15 mouse cellular contexts compared by ENCODE assay signal in genomic region chr8:88620931-88621330, GRCm38 (mm10). TPM values are rescaled to one million over a fixed set of nuclear protein-coding genes. Genes with fewer than 3 reads are reported as not detected.
A peak's percentile ranks its signal among the peaks of the same experiment; 100 is the strongest.
DNase-seq lines count a peak whose midpoint lies in the region; ATAC-seq and TF ChIP-seq lines count a peak whose summit lies in the region.
"Had no signal": no experiment of that assay in that cellular context is flagged by ENCODE, and none has a peak within 500 bp of the region (broad histone marks: within the 10 kb centered on the region; RNA-seq: fewer than 3 reads in every experiment).

No protein-coding gene starts in this region.

- no peak overlapping the region for H3K4me2 ChIP-seq in forebrain, embryonic 13.5 days
- H3K4me2 ChIP-seq in forebrain, embryonic 11.5 days (ENCODE audit: low read depth, low read length, severe bottlenecking), result no peak overlapping the region
- H3K4me2 ChIP-seq in heart, embryonic 15.5 days, result 0 out of 2 replicates have a peak overlapping the region, but pooled peaks have one; percentile 1
- H3K4me2 ChIP-seq: heart, embryonic 12.5 days; hindbrain, embryonic 13.5 days; intestine, embryonic 15.5 days had no signal

- no peak for TF ChIP-seq EP300 in heart, adult 2 months (IDR thresholded peaks at IDR 0.05; ENCODE audit: insufficient read depth, low read depth, low read length)

- H3K27ac ChIP-seq in forebrain, embryonic 13.5 days, result no peak overlapping the region
- H3K27ac ChIP-seq in forebrain, embryonic 11.5 days (ENCODE audit: low read depth, low read length), result no peak overlapping the region
- H3K27ac ChIP-seq in heart, embryonic 15.5 days, result no peak overlapping the region
- H3K27ac ChIP-seq in heart, adult 2 months, result no peak overlapping the region
- H3K27ac ChIP-seq: embryonic facial prominence, embryonic 10.5 days; embryonic facial prominence, embryonic 13.5 days; hindbrain, embryonic 13.5 days; intestine, embryonic 15.5 days had no signal

- H3K27me3 ChIP-seq in forebrain, embryonic 13.5 days, result peaks cover 33% of the 10 kb centered on the region
- no peaks in the 10 kb centered on the region for H3K27me3 ChIP-seq in forebrain, embryonic 11.5 days (ENCODE audit: control insufficient read depth, insufficient read depth, low read length)
- peaks cover 38% of the 10 kb centered on the region for H3K27me3 ChIP-seq in heart, embryonic 15.5 days
- H3K27me3 ChIP-seq in heart, adult 2 months (ENCODE audit: control insufficient read depth, insufficient read depth, low read length), result no peaks in the 10 kb centered on the region
- H3K27me3 ChIP-seq: CH12.LX had no signal

- no peaks in the 10 kb centered on the region for H3K36me3 ChIP-seq in forebrain, embryonic 13.5 days (ENCODE audit: poor library complexity, severe bottlenecking)
- no peaks in the 10 kb centered on the region for H3K36me3 ChIP-seq in forebrain, embryonic 11.5 days (ENCODE audit: control insufficient read depth, insufficient read depth, low read length)
- H3K36me3 ChIP-seq in heart, embryonic 15.5 days, result no peaks in the 10 kb centered on the region
- H3K36me3 ChIP-seq in heart, adult 2 months (ENCODE audit: control insufficient read depth, insufficient read depth, low read length), result no peaks in the 10 kb centered on the region
- H3K36me3 ChIP-seq: embryonic facial prominence, embryonic 10.5 days; embryonic facial prominence, embryonic 13.5 days; heart, embryonic 12.5 days; hindbrain, embryonic 13.5 days; intestine, embryonic 15.5 days had no signal

- no peak for DNase-seq in forebrain, embryonic 11.5 days (ENCODE audit: low spot score)
- no peak for DNase-seq in heart, adult 2 months
- DNase-seq in left cerebral cortex, postnatal 4 days, result peak; percentile 46
- no peak for DNase-seq in left cerebral cortex, adult 11 months (ENCODE audit: low spot score)

- no peaks in the 10 kb centered on the region for H3K4me1 ChIP-seq in forebrain, embryonic 13.5 days
- no peaks in the 10 kb centered on the region for H3K4me1 ChIP-seq in forebrain, embryonic 11.5 days (replicated peaks; ENCODE audit: control insufficient read depth, insufficient read depth, low read length)
- H3K4me1 ChIP-seq in heart, embryonic 15.5 days (replicated peaks), result peaks cover 3% of the 10 kb centered on the region
- no peaks in the 10 kb centered on the region; the same call in 1 of the 2 replicates for H3K4me1 ChIP-seq in heart, adult 2 months (ENCODE audit: control insufficient read depth, insufficient read depth, low read length)
- H3K4me1 ChIP-seq: embryonic facial prominence, embryonic 13.5 days; heart, embryonic 12.5 days; intestine, embryonic 15.5 days had no signal

- 0 out of 2 replicates have a peak, but pooled peaks have one; percentile 16 for ATAC-seq in forebrain, embryonic 13.5 days
- no peak for ATAC-seq in forebrain, embryonic 11.5 days (replicated peaks; ENCODE audit: low FRiP score)
- no peak for ATAC-seq in heart, embryonic 15.5 days (replicated peaks; ENCODE audit: insufficient number of reproducible peaks, insufficient read depth, low FRiP score, low read depth)

- 69% methylated on average over 5 of the region's 5 CpGs for WGBS in forebrain, embryonic 13.5 days
- 77% methylated on average over 5 of the region's 5 CpGs for WGBS in forebrain, embryonic 11.5 days
- WGBS in heart, embryonic 15.5 days, result 54% methylated on average over 5 of the region's 5 CpGs
- 63% methylated on average over 5 of the region's 5 CpGs for WGBS in heart, adult 2 months

- no peaks in the 10 kb centered on the region for H3K79me2 ChIP-seq in heart, adult 2 months (replicated peaks; ENCODE audit: control insufficient read depth, insufficient read depth, low read length)

- TF ChIP-seq CTCF in heart, adult 2 months (IDR thresholded peaks at IDR 0.05), result no peak

- no peak overlapping the region for H3K4me3 ChIP-seq in forebrain, embryonic 13.5 days
- no peak overlapping the region for H3K4me3 ChIP-seq in forebrain, embryonic 11.5 days (ENCODE audit: low read depth, low read length)
- H3K4me3 ChIP-seq in heart, embryonic 15.5 days, result no peak overlapping the region
- no peak overlapping the region for H3K4me3 ChIP-seq in heart, adult 2 months
- H3K4me3 ChIP-seq: embryonic facial prominence, embryonic 10.5 days; embryonic facial prominence, embryonic 13.5 days; erythroblast, embryonic 14.5 days; heart, embryonic 12.5 days; hindbrain, embryonic 13.5 days; intestine, embryonic 15.5 days had no signal

- intact Hi-C loops in heart, adult 2 months (cut with DNase I), result loop anchor here (2.0 kb wide), 3 partner anchors 92 to 354 kb away; partner anchors contain the start of gene Brd7
- intact Hi-C loops in left cerebral cortex, postnatal 4 days (cut with DNase I), result loop anchor here (2.0 to 5.0 kb wide), 2 partner anchors 250 to 354 kb away; no protein-coding TSS in a partner anchor

- no peaks in the 10 kb centered on the region for H3K9me3 ChIP-seq in forebrain, embryonic 13.5 days (replicated peaks)
- no peaks in the 10 kb centered on the region for H3K9me3 ChIP-seq in forebrain, embryonic 11.5 days (ENCODE audit: control insufficient read depth, low read length)
- no peaks in the 10 kb centered on the region for H3K9me3 ChIP-seq in heart, embryonic 15.5 days (replicated peaks)
- H3K9me3 ChIP-seq: embryonic facial prominence, embryonic 10.5 days; embryonic facial prominence, embryonic 13.5 days; G1E; heart, embryonic 12.5 days; hindbrain, embryonic 13.5 days; intestine, embryonic 15.5 days had no signal

- no peak overlapping the region for H3K9ac ChIP-seq in forebrain, embryonic 13.5 days
- no peak overlapping the region for H3K9ac ChIP-seq in forebrain, embryonic 11.5 days (ENCODE audit: low read length)
- no peak overlapping the region for H3K9ac ChIP-seq in heart, embryonic 15.5 days
- no peak overlapping the region for H3K9ac ChIP-seq in heart, adult 2 months (ENCODE audit: low read depth, low read length)
- H3K9ac ChIP-seq: embryonic facial prominence, embryonic 13.5 days; heart, embryonic 12.5 days; hindbrain, embryonic 13.5 days; intestine, embryonic 15.5 days had no signal

- TF ChIP-seq POLR2A in heart, adult 2 months (IDR thresholded peaks at IDR 0.05; ENCODE audit: insufficient read depth, low read depth, low read length), result no peak

RNA-seq across cellular contexts. Expression of gene Snx20, which starts 15.0 kb away (rescaled TPM):
- polyA plus RNA-seq in forebrain, embryonic 13.5 days (2015; fragmentation: Nextera tagmentation; extraction: Ambion mirVana), result 0.47 and 0.80 TPM in 2 replicates
- polyA plus RNA-seq in forebrain, embryonic 11.5 days (2014; fragmentation: Nextera tagmentation; extraction: Ambion mirVana), result 0.83 and 0.95 TPM in 2 replicates
- 2.3 and 2.9 TPM in 2 replicates for polyA plus RNA-seq in heart, embryonic 15.5 days (2015; fragmentation: Nextera tagmentation; extraction: Ambion mirVana)
- total RNA-seq in heart, adult 2 months (2021), result 1 to 10 TPM; 1.0 to 1.6 TPM
- polyA plus RNA-seq in heart, adult 2 months (2012; rRNA removed), result 0.76 and 1.1 TPM in 2 replicates
- under 1 TPM; 0.84 to 0.89 TPM for total RNA-seq in left cerebral cortex, postnatal 4 days (2021)

RNA-seq across cellular contexts. Expression of gene Nod2, which starts 26.2 kb away (rescaled TPM):
- 0.06 and 0.10 TPM in 2 replicates for polyA plus RNA-seq in forebrain, embryonic 13.5 days (2015; fragmentation: Nextera tagmentation; extraction: Ambion mirVana)
- polyA plus RNA-seq in forebrain, embryonic 11.5 days (2014; fragmentation: Nextera tagmentation; extraction: Ambion mirVana), result 0.07 and 0.13 TPM in 2 replicates
- 0.06 and 0.15 TPM in 2 replicates for polyA plus RNA-seq in heart, embryonic 15.5 days (2015; fragmentation: Nextera tagmentation; extraction: Ambion mirVana)
- total RNA-seq in heart, adult 2 months (2021), result 1 to 10 TPM; 1.1 to 1.5 TPM
- polyA plus RNA-seq in heart, adult 2 months (2012; rRNA removed), result 1.3 and 1.9 TPM in 2 replicates
- under 1 TPM; 0.66 to 0.89 TPM for total RNA-seq in left cerebral cortex, postnatal 4 days (2021)
- polyA plus RNA-seq: erythroblast, embryonic 14.5 days; Patski had no signal
